Mouse (Mus musculus): Measurements from ENCODE around the gene Ston2.
"Not testable (repeated sequence)": the region's sequence is repeated elsewhere in the genome, so short reads cannot be mapped to it uniquely, and the experiment has no call there.

The Ston2 gene

DNA sequence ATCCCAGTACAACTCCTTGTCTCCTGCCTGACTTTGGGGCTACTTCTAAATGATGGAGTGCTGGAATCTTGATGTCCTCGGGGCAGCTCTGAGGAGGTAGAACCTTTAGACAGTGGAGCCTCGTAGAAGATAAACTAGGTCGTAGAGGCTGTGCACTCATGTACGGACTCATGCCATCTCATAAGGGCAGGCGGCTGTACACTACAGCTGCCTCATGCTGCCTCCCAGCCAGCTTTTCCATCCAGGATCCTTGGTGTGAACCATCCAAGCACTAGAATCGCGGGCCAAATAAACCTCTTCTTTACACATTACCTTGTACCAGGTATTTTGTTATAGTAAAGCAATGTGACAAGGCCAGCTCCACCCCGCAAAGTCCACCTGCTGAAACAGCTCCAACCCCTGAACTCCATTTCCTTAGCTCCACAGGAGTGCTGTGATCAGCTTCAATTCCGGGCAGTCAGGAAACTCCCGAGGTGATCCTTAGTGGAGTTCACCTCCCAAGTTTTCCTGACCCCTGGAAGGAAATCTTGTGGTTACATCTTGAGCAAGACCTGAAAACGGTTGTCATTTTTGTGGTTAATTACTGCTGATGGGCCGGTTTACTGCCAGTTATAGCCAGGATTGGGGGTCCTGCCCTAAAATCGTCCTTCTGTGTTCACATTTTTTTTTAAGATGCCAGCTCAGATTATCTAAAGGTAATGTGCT, 36.1 kb downstream of the Ston2 start:
- no peak for DNase-seq (ENCODE audit: low read depth, low spot score)

GRCm38 (mm10) chr12:91749543-91750184, 38.5 kb downstream of the Ston2 start:
- no peak for DNase-seq (ENCODE audit: low read depth, low spot score)

- DNase-seq (ENCODE audit: low read depth, low spot score) = no peak
These were observed 39.8 kb downstream of the Ston2 start for GRCm38 (mm10) chr12:91748241-91748865.

GRCm38 (mm10) chr12:91746839-91747238, 41.3 kb downstream of the Ston2 start:
- DNase-seq (ENCODE audit: low read depth, low spot score) = not testable (repeated sequence)

DNA sequence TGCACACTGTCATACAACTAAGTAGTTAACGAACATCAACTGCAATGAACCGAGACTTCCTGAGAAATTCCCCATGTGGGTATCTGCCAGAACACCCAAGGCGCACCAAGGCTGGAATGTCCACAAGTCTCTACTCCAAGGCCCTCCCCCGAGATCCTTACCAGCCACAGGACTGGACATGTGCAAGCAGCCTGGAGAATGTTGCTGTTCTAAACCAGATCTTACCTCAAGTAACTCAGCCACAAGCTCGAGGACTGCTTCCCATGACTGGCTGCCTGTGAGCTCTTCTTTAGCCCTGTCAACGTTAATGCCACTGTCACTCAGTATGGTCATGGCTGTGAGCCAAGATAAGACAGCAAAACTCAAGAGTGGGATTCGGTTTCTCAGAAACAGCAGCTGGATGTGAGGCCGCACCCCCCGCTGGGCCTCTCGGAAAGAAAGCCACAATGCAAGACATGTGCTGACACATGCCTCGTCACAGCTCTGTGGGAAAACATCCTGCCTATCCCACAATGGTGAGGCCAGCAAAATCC, 42.4 kb downstream of the Ston2 start:
- DNase-seq (ENCODE audit: low read depth, low spot score) = peak; percentile 85

DNA sequence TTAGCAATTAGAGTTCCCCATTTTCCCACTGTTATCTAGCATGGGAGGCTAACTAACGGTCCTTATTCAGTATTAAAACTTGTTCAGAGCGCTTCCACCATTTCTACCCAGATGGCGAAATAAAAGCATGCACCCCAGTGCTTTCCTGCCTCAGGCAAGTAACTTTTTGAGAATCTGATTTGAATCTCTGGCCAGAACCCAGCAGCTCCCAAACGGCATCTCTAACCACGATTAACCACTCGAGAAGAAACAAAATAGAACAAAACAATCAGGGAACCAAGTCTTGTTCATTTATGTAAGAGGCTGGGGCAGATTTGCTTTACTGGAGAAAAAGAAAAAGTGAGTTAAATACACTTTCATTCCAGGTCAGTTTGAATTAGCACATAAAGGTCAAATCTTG, 44.1 kb downstream of the Ston2 start:
- no peak for DNase-seq (ENCODE audit: low read depth, low spot score)

- no peak for DNase-seq (ENCODE audit: low read depth, low spot score)
These were observed 45.3 kb downstream of the Ston2 start for GRCm38 (mm10) chr12:91742916-91743315.

- no peak for DNase-seq (ENCODE audit: low read depth, low spot score)
These were observed 49.8 kb downstream of the Ston2 start for GRCm38 (mm10) chr12:91738381-91738780.

GRCm38 (mm10) chr12:91736221-91736980, 51.8 kb downstream of the Ston2 start:
- no peak for DNase-seq (ENCODE audit: low read depth, low spot score)

DNA sequence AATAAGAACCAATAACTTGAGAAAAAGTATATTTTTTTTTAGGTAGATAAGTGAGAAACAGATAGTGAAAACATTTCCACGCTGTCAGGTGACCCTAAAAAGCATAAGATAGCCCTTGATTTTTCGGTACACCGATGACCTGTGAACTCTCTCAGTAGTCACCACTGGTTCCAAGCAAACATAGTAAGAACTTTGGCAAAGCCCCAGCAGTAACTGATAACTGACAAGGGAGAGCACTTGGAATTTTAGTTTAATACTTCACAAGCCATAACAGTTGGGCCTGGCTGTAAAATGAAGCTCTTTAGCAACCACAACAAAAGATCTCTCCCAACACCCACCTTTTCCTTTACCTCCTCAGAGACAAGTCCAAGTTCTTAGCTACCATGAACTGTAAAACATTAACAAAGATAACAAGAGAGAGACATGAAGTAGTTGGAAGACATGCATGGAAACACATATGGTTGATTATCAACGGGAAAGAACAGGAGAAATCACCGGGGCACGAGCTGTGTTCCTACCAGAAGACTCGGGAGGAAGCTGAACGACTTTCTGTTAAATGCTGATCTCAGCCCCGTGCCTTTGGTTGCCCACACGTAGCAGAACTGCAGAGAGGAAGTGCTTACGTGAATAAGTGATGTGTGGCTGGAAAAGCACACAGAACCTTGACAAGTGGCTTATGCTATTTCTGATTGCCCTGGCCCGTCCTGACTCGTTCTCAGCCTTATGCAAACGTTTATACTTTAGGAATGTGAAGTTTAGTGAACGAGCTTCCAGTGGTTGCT, 53.8 kb downstream of the Ston2 start:
- no peak for DNase-seq (ENCODE audit: low read depth, low spot score)

DNA sequence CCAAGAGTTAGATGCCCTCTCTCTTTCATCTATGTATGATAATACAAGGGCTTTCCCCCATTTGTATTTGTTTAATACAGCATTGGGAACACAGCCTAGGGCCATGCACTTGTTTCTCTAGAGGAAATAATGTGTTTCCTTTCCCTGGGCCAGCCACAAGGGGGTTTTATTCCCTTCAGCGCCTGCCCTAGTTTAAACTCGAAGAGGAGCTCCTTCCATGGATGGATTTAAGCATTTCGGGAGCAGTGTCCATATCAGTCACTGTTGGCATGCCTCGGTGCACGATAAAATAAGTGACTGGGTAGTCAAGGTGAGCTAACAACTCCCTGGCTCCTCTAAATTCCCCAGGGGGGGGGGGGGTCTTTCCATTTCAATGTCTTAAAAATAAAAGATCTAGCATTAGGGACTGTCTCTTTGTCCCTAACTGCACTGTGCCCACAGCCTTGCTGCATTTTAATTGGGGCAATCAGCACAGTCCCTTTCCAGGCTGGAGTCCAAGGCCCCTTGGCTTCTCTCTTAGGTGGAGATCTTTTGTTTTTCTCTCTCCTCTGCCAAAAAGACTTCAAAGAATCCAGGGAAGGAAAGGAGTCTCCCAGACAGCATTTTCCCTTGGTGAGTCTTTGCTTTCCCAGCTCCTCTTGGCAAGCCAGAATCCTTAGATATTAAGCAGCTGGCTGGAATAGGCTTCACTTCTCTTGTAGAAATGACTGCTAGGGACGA, 55.3 kb downstream of the Ston2 start:
- no peak for DNase-seq (ENCODE audit: low read depth, low spot score)

DNA sequence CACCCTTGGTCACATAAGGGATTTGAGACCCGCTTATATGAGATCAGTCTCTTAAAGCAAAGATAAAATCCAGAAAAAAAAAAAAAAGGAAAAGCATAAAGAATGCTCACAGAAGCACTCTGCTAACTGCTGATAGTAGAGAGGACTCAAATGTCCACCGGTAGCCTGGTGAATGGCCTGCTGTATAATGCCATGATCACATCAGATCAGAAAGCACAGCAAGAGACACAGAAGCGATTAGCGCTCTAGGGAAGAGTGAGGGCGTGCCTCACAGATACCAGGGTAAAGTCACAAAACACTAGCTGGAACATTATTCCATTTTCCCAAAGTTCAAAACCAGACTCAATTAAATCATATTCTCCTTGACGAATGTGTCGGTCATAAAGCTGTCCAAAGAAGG, 62.0 kb downstream of the Ston2 start:
- DNase-seq (ENCODE audit: low read depth, low spot score) = no peak

GRCm38 (mm10) chr12:91723912-91724311, 64.3 kb downstream of the Ston2 start:
- no peak for DNase-seq (ENCODE audit: low read depth, low spot score)

DNA sequence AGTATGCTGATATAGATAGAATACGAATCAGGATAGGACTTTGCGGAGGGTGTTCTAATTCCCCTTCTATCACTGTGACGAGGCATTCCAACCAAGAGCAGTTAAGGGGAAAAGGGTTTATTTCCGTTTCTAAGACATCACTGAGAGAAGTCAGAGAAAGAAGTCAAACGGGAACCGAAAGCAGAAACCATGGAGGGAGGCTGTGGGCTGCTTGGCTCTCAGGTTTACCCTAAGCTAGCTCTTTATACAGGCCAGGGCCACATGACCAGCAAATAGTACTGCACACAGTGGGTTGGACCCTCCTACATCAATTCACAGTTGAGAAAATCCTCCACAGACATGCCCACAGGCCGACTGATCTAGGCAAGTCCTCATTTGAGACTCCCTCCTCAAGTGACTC, 69.1 kb downstream of the Ston2 start:
- DNase-seq (ENCODE audit: low read depth, low spot score) = no peak

DNA sequence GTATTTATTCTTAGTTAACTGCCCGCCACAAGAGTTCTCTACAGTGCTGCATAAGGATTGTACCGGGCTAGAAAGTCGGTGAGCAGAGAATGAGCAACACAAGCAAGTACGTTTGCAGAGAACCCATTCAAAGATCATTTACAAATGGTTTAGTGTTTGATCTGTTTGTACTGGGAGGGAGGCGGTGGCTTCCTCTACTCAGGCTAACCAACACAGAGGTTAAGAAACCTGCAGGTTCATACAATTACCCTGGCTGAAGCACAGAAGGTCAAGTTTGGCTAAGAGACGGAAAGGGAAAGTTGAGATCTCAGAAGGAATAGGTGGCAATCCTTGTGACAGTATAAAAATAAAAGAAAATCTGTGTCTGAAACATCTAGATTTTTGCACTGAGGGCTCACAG, 72.5 kb downstream of the Ston2 start:
- no peak for DNase-seq (ENCODE audit: low read depth, low spot score)

DNA sequence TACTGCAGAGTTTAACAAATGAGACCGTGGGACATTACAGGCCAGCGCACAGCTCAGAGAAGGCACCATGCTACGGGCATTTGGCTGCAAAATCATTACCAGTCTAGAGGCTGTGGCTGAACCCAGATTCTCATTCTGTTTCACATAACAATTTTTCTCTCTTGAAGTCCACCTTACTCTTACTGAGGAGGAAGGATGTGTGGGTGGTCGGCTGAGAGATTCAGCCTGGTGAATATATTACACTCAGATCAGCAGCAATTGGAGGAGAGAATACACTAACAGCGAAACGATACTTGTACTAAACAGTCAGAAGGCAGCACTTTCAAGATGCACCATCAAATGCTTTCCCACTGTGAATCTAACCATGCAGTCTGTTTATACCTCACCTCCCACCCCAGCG, 74.8 kb downstream of the Ston2 start:
- no peak for DNase-seq (ENCODE audit: low read depth, low spot score)

GRCm38 (mm10) chr12:91711655-91712054, 76.5 kb downstream of the Ston2 start:
- DNase-seq (ENCODE audit: low read depth, low spot score) = no peak

DNA sequence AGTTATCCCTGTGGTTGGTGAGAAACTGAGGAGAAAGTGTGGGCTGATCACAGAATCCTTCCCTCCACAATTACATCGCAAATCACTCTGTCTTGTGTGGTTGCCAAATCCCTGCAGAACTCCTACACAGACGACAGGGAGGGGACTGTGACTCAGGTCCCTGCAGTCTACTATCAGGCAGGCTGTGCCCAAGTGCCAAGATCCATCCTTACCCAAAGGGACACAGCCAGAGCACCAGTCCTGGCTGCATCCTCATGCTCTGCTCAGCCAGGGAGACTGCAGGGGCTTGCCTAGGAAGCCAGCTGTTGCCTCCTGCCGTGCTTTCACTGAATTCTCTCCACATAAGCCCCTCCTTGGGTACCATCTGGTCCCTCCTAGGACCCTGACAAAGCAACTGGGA, 77.3 kb downstream of the Ston2 start:
- no peak for DNase-seq (ENCODE audit: low read depth, low spot score)

DNA sequence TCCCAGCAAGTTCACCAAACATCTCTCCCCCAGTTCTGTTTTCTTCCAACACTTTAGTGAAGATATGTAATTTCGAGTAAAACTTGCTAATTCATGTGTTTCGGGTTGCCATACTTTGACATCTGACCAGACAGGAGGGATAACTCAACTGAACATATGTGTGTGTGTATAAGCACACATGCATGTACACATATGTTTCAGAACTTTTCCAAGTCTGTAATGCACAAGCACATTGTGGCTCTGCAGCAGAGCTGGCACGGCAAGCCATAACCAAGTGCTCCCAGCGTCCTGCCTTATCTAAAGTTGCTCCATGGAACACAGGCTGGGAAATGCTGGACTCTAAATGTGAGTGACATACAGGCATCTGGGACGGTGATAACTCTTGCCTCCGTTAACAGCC, 78.6 kb downstream of the Ston2 start:
- DNase-seq (ENCODE audit: low read depth, low spot score) = no peak

- DNase-seq (ENCODE audit: low read depth, low spot score) = no peak
These were observed 79.0 kb downstream of the Ston2 start for GRCm38 (mm10) chr12:91709232-91709631.

GRCm38 (mm10) chr12:91707807-91708206, 80.4 kb downstream of the Ston2 start:
- DNase-seq (ENCODE audit: low read depth, low spot score) = no peak

Data from c-Kit-negative CD71-positive TER-119-positive erythroid progenitor cells, embryonic 14.5 days (primary cell).